Mouse (Mus musculus) limb, embryonic 10.5 days (tissue): ENCODE measurements around the gene Pcx. TPM values are rescaled to one million over a fixed set of nuclear protein-coding genes. Genes with fewer than 3 reads are reported as not detected.
A peak's percentile ranks its signal among the peaks of the same experiment; 100 is the strongest.

Experiments
- DNase-seq: peaks from one replicate; pipeline ENCODE4 v3.0.0-alpha.2; 2017; ENCODE audit warnings: low spot score
- H3K27ac ChIP-seq: fragments of 300-500 bp; sonication (generic); 2 replicates; pipeline ENCODE4 v1.5.1; 2016; ENCODE audit warnings: mild to moderate bottlenecking
- H3K27me3 ChIP-seq: fragments of 300-500 bp; sonication (generic); 2 replicates; pipeline ENCODE4 v1.6.1; 2016; ENCODE audit warnings: low read depth, mild to moderate bottlenecking; ENCODE audit not compliant: poor library complexity, severe bottlenecking
- H3K36me3 ChIP-seq: fragments of 300-500 bp; sonication (generic); 2 replicates; pipeline ENCODE4 v1.6.1; 2016; ENCODE audit warnings: mild to moderate bottlenecking, moderate library complexity
- H3K4me1 ChIP-seq: fragments of 300-500 bp; sonication (generic); 2 replicates; pipeline ENCODE4 v1.6.1; 2016
- H3K4me3 ChIP-seq: fragments of 300-500 bp; sonication (generic); 2 replicates; pipeline ENCODE4 v1.5.1; 2016; ENCODE audit warnings: mild to moderate bottlenecking, moderate library complexity
- H3K9me3 ChIP-seq: fragments of 300-500 bp; sonication (generic); replicated peaks from 2 replicates; pipeline ENCODE4 v1.6.1; 2016; ENCODE audit warnings: mild to moderate bottlenecking
- WGBS: fragments of 180-500 bp; shearing (Covaris S2); methylation state at CpG from one replicate; pipeline ENCODE4 v1.1.7; 2016; 5-methylcytosine and 5-hydroxymethylcytosine counted together
- polyA plus RNA-seq: library from polyadenylated mRNA; unstranded; fragments of >200 nt; fragmentation: Nextera tagmentation; extraction: Ambion mirVana; gene quantifications from 2 replicates; pipeline ENCODE4 v1.2.1, GENCODE M21; 2016

The Pcx gene
- polyA plus RNA-seq, 1 experiment from 2014 or later: 18.8 TPM

GRCm38 (mm10) chr19:4624406-4625178 is 114.3 kb downstream of the Pcx start:
- peak overlapping the region; percentile 96 for H3K27ac ChIP-seq
- 36% methylated on average over 4 of the region's 4 CpGs for WGBS
- peaks cover 33% of the 10 kb centered on the region for H3K4me1 ChIP-seq
- no peaks in the 10 kb centered on the region for H3K9me3 ChIP-seq
- no peak for DNase-seq
- H3K4me3 ChIP-seq: peak overlapping the region; percentile 82
- no peaks in the 10 kb centered on the region for H3K27me3 ChIP-seq
- H3K36me3 ChIP-seq: peaks cover 47% of the 10 kb centered on the region

- under 1% methylated on average over 64 of the region's 64 CpGs for WGBS
- peaks cover 33% of the 10 kb centered on the region for H3K4me1 ChIP-seq
- peaks cover 40% of the 10 kb centered on the region for H3K36me3 ChIP-seq
- peak; percentile 97 for DNase-seq
- H3K9me3 ChIP-seq: no peaks in the 10 kb centered on the region
- peak within 1 kb of the TSS; percentile 82 for H3K4me3 ChIP-seq
- H3K27ac ChIP-seq: peak within 1 kb of the TSS; percentile 96
- H3K27me3 ChIP-seq: no peaks in the 10 kb centered on the region
These were observed 115.0 kb downstream of the Pcx start, which contains the start of gene Rce1 for GRCm38 (mm10) chr19:4625179-4625828. Gene Rce1 (minus strand): TSS chr19:4625641.

GRCm38 (mm10) chr19:4625829-4626535 is 115.7 kb downstream of the Pcx start:
- Histone ChIP-seq H3K4me3 (peak overlapping the region; percentile 82), H3K4me1 (peaks cover 33% of the 10 kb centered on the region), H3K27ac (peak overlapping the region; percentile 96), H3K36me3 (peaks cover 33% of the 10 kb centered on the region), H3K9me3 (no peaks in the 10 kb centered on the region), H3K27me3 (no peaks in the 10 kb centered on the region)
- 3% methylated on average over 35 of the region's 35 CpGs for WGBS
- no peak for DNase-seq

- H3K27ac ChIP-seq: no peak overlapping the region
- DNase-seq: peak; percentile 80
- 0% methylated on average over 1 of the region's 1 CpGs for WGBS
These were observed 118.5 kb downstream of the Pcx start for GRCm38 (mm10) chr19:4628819-4629218.

DNA sequence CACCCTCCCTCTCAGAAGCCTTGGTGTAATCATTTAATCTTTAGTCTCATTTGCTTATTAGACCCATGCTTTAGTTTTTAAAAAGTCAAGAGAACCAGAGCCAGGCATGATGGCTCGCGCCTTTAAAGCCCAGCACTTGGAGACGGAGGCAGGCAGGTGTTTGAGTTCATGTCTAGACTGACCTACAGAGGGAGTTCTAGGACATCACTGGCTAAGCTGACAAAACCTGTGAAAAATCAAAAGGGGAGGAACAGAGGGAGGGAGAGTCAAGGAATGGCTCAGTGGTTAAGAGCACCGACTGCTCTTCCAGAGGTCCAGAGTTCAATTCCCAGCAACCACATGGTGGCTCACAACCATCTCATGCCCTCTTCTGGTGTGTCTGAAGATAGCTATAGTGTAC is 125.7 kb downstream of the Pcx start:
- Histone ChIP-seq H3K27me3 (no peaks in the 10 kb centered on the region), H3K36me3 (no peaks in the 10 kb centered on the region), H3K4me1 (no peaks in the 10 kb centered on the region), H3K27ac (no peak overlapping the region), H3K9me3 (no peaks in the 10 kb centered on the region), H3K4me3 (no peak overlapping the region)
- no peak for DNase-seq
- 73% methylated on average over 4 of the region's 4 CpGs for WGBS

More at GRCm38 (mm10) chr19:4628819-4629218, 118.5 kb downstream of the Pcx start:
- Histone ChIP-seq H3K9me3 (no peaks in the 10 kb centered on the region), H3K4me1 (peaks cover 32% of the 10 kb centered on the region), H3K4me3 (no peak overlapping the region), H3K27me3 (no peaks in the 10 kb centered on the region), H3K36me3 (peaks cover 5% of the 10 kb centered on the region)

GRCm38 (mm10) chr19:4644271-4644670 is 134.0 kb downstream of the Pcx start:
- peak; percentile 48 for DNase-seq
- Histone ChIP-seq H3K4me3 (no peak overlapping the region), H3K27me3 (no peaks in the 10 kb centered on the region), H3K36me3 (no peaks in the 10 kb centered on the region), H3K27ac (no peak overlapping the region), H3K9me3 (no peaks in the 10 kb centered on the region), H3K4me1 (peaks cover 2% of the 10 kb centered on the region; the same call in 1 of the 2 replicates)
- WGBS: 39% methylated on average over 10 of the region's 10 CpGs

DNA sequence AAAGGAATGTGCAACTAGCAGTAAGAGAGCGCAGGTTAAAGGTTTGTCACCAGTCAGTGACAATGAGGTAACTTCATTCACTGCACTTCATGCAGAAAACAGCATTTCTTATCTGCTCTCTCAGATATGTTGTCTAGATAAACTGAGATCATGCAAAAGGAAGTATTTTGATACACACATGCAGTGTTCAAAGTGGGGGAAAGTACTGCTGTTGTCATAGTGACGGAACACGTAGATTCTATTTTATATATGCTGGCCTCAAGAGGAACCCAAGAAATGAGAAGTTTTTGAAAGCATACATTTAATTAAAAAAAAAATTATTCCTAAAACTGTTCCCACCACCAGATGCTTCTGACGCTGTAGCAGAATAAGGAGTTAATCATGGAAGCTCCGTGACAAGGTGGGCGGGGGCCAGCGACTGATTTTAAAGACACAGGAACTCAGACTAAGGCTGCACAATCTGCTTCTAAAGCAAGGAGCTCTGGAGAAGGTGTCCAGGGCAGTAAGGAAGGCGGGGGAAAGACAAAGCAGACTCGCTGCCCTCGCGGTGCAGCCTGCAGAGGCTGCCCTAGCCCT is 136.7 kb downstream of the Pcx start:
- Histone ChIP-seq H3K27ac (no peak overlapping the region), H3K27me3 (no peaks in the 10 kb centered on the region), H3K9me3 (no peaks in the 10 kb centered on the region), H3K36me3 (no peaks in the 10 kb centered on the region), H3K4me3 (no peak overlapping the region), H3K4me1 (peaks cover 2% of the 10 kb centered on the region; the same call in 1 of the 2 replicates)
- DNase-seq: no peak
- WGBS: 85% methylated on average over 11 of the region's 11 CpGs

DNA sequence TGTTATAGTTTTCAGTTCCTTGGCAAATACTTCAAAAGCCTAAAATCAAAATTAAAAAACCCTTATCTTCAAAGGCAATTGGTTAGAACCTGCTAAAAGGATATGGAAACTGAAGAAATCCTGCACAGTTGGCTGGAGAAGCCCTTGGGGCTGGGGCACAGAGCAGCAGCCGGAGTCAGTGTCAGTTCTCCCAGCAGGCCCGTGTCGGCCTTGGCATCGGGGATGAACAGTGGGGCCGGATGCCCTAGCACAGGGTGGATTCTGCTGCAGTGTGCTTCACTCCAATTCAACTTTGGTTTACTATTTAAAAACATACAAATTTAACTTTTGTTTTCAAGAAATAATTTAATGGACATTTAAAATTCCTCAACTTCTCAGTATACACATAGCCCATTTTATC is 147.9 kb downstream of the Pcx start:
- Histone ChIP-seq H3K27ac (no peak overlapping the region), H3K4me3 (no peak overlapping the region), H3K9me3 (no peaks in the 10 kb centered on the region), H3K27me3 (no peaks in the 10 kb centered on the region), H3K36me3 (no peaks in the 10 kb centered on the region), H3K4me1 (no peaks in the 10 kb centered on the region)
- 93% methylated on average over 5 of the region's 5 CpGs for WGBS
- no peak for DNase-seq

- H3K9me3 ChIP-seq: no peaks in the 10 kb centered on the region
- H3K4me1 ChIP-seq: no peaks in the 10 kb centered on the region
- DNase-seq: no peak
- H3K4me3 ChIP-seq: no peak overlapping the region
- H3K27ac ChIP-seq: no peak overlapping the region
- H3K36me3 ChIP-seq: no peaks in the 10 kb centered on the region
- H3K27me3 ChIP-seq: no peaks in the 10 kb centered on the region
These were observed 156.5 kb downstream of the Pcx start for GRCm38 (mm10) chr19:4666815-4667214.

GRCm38 (mm10) chr19:4670776-4671175 is 160.5 kb downstream of the Pcx start:
- Histone ChIP-seq H3K9me3 (no peaks in the 10 kb centered on the region), H3K4me3 (no peak overlapping the region), H3K4me1 (no peaks in the 10 kb centered on the region), H3K27me3 (no peaks in the 10 kb centered on the region), H3K36me3 (no peaks in the 10 kb centered on the region), H3K27ac (no peak overlapping the region)
- no peak for DNase-seq
- WGBS: 74% methylated on average over 4 of the region's 4 CpGs
